Mouse (Mus musculus) liver, adult 2 months (tissue): ENCODE measurements around the gene Gm49661.

Experiments
- CTCF ChIP-seq: fragments of 200-500 bp; IDR thresholded peaks from 2 replicates; pipeline ENCODE4 v1.5.1; 2011; ENCODE audit warnings: low read depth, low read length, control low read depth
- POLR2A ChIP-seq: fragments of 200-500 bp; IDR thresholded peaks from 2 replicates; pipeline ENCODE4 v1.6.1; 2011; ENCODE audit warnings: low read length, control low read depth; ENCODE audit not compliant: insufficient read depth; ENCODE audit errors: extremely low read depth

- no peak for TF ChIP-seq POLR2A
- no peak for TF ChIP-seq CTCF
These were observed 17.2 kb upstream of the Gm49661 start for GRCm38 (mm10) chr8:84986379-84986945.
